Mouse (Mus musculus): ENCODE data around the gene Usmg5.
A peak's percentile ranks its signal among the peaks of the same experiment; 100 is the strongest.

Usmg5 gene

GRCm38 (mm10) chr19:47057684-47058083 lies 32.8 kb downstream of the Usmg5 start:
- no peak for DNase-seq (ENCODE audit: low read depth, low spot score)

GRCm38 (mm10) chr19:47053471-47053870 lies 37.0 kb downstream of the Usmg5 start:
- DNase-seq (ENCODE audit: low read depth, low spot score): no peak

DNA sequence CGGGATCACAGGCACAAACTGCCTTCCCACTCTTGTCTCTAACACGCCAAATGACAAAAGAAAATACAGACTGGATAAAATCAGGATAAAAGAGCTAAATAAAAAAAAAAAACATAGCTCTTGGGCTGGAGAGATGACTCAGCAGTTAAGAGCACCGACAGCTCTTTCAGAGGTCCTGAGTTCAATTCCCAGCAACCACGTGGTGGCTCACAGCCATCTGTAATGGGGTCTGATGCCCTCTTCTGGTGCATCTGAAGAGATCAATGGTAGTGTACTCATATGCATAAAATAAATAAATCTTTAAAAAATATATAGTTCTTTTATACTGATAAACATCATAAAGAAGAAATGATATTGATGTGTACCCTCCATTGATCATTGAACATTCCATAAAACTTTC lies 37.5 kb downstream of the Usmg5 start:
- DNase-seq (ENCODE audit: low read depth, low spot score): no peak

GRCm38 (mm10) chr19:47050271-47051032 lies 40.0 kb downstream of the Usmg5 start, which contains the start of gene Pcgf6:
TSS of gene Pcgf6 (minus strand) at chr19:47050906.
- peak; percentile 88 for DNase-seq (ENCODE audit: low read depth, low spot score)

DNA sequence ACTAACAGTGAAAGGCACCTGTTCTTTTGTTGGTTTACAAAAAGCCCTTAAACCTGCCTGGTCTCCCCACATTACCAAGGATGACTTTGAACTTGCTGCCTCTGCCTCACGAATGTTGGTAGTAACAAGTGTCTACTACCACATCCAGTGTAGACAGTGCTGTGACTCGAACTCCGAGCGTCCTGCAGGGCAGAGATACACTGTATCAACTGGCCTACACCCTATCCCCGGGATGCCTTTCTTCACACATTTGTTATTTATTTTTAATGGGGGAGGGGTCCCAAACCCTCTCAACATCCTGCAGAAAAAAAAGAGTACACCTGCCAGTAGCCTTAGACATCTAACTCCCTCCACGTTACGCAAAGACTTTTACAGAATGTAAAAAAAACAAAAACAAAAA lies 40.6 kb downstream of the Usmg5 start:
- DNase-seq (ENCODE audit: low read depth, low spot score): no peak

GRCm38 (mm10) chr19:47049061-47049460 lies 41.4 kb downstream of the Usmg5 start:
- DNase-seq (ENCODE audit: low read depth, low spot score): no peak

- DNase-seq (ENCODE audit: low read depth, low spot score): no peak
Observed at GRCm38 (mm10) chr19:47047236-47047833, 43.1 kb downstream of the Usmg5 start.

DNA sequence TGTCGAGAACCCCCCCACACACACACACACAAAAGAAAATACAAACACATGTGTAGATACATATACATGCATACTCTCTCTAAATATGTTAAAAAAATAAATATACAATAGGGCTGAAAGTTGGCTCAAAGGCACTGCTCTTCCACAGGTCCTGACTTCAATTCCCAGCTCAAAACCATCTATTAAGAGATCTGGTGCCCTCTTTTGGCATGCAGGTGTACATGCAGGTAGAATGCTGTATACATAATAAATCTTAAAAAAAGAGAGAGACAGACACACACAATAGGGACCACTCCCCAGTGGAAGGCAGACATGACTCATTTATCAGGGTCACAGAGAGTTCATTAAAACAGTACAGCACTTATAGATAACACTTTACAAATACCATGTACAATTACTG lies 44.1 kb downstream of the Usmg5 start:
- DNase-seq (ENCODE audit: low read depth, low spot score): no peak

- no peak for DNase-seq (ENCODE audit: low read depth, low spot score)
Observed at GRCm38 (mm10) chr19:47043608-47044007, 46.8 kb downstream of the Usmg5 start.

- no peak for DNase-seq (ENCODE audit: low read depth, low spot score)
Observed at GRCm38 (mm10) chr19:47040720-47041473, 49.5 kb downstream of the Usmg5 start.

- DNase-seq (ENCODE audit: low read depth, low spot score): no peak
Observed at GRCm38 (mm10) chr19:47036596-47036995, 53.9 kb downstream of the Usmg5 start.

DNA sequence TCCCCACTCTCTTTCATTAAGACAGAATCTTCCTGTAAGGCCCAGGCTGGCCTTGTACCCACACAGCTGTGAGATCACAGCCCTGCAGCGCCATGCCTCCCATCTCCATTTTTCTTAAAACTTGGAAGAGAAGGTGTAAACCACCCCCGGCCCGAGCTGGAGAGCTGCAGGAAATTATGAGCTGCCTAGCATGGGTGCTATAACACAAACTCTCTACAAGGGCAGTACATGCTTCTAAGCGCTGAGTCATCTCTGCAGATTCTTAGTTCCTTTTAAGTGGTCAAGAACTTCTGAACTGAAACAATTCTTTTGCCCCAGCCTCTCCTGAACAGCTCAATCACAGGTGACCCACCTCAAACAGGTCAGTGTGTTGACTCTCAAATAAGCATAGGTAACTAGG lies 55.5 kb downstream of the Usmg5 start:
- DNase-seq (ENCODE audit: low read depth, low spot score): no peak
